Mouse (Mus musculus) megakaryocyte progenitor cell, adult 5-6 weeks (primary cell): ENCODE data around the gene Hist1h1a. TPM values are rescaled to one million over a fixed set of nuclear protein-coding genes. Genes with fewer than 3 reads are reported as not detected.
"Not testable (repeated sequence)": the region's sequence is repeated elsewhere in the genome, so short reads cannot be mapped to it uniquely, and the experiment has no call there.

Experiments
- ATAC-seq: replicated peaks from 2 replicates; pipeline ENCODE4 v1.8.0; 2016; ENCODE audit warnings: mild to moderate bottlenecking, moderate TSS enrichment, inconsistent platforms; ENCODE audit not compliant: poor library complexity
- total RNA-seq, 2 experiments: library from RNA; stranded (forward) in 1 of 2; stranded (reverse) in 1 of 2; fragments of 157-497, 149-512 nt in 1 of 2; fragments of 200-1000 nt in 1 of 2; gene quantifications; 2 replicates each; pipeline versions ENCODE4 v1.2.3 to v1.2.4; 2015 to 2017

Hist1h1a gene
- total RNA-seq, 2 experiments from 2014 or later = 174 to 2,271 TPM

GRCm38 (mm10) chr13:23759251-23759771, 4.2 kb upstream of the Hist1h1a start:
- no peak for ATAC-seq

- no peak for ATAC-seq
Observed at GRCm38 (mm10) chr13:23759916-23760239, 3.6 kb upstream of the Hist1h1a start.

- ATAC-seq = no peak
Observed at GRCm38 (mm10) chr13:23760240-23760971, 3.1 kb upstream of the Hist1h1a start.

- ATAC-seq = peak; percentile 35
Observed at GRCm38 (mm10) chr13:23760972-23761864, 2.2 kb upstream of the Hist1h1a start, which contains the start of gene Hist1h4a. Gene Hist1h4a, minus strand, starts transcription at chr13:23761230.

GRCm38 (mm10) chr13:23761871-23762821, 1.3 kb upstream of the Hist1h1a start, which contains the start of gene Hist1h3a:
Gene Hist1h3a, minus strand, starts transcription at chr13:23762386.
- peak; percentile 36 for ATAC-seq

GRCm38 (mm10) chr13:23763242-23763585, 252 bp upstream of the Hist1h1a start:
- ATAC-seq = no peak

- ATAC-seq = no peak
Observed at GRCm38 (mm10) chr13:23764324-23765171, 1.1 kb downstream of the Hist1h1a start.

GRCm38 (mm10) chr13:23765172-23765513, 1.7 kb downstream of the Hist1h1a start:
- ATAC-seq = no peak

GRCm38 (mm10) chr13:23766772-23767171, 3.3 kb downstream of the Hist1h1a start:
- ATAC-seq = no peak

GRCm38 (mm10) chr13:23768834-23769397, 5.5 kb downstream of the Hist1h1a start:
- peak; percentile 39 for ATAC-seq

GRCm38 (mm10) chr13:23769613-23770012, 6.1 kb downstream of the Hist1h1a start, which contains the start of gene Trim38:
Gene Trim38, plus strand, starts transcription at chr13:23769913.
- not testable (repeated sequence) for ATAC-seq

GRCm38 (mm10) chr13:23772561-23773313, 9.3 kb downstream of the Hist1h1a start:
- ATAC-seq = peak; percentile 89

- ATAC-seq = peak; percentile 74
Observed at GRCm38 (mm10) chr13:23778339-23778738, 14.9 kb downstream of the Hist1h1a start.

GRCm38 (mm10) chr13:23779025-23779424, 15.6 kb downstream of the Hist1h1a start:
- peak; percentile 46; the same call in 1 of the 2 replicates for ATAC-seq

- ATAC-seq = peak; percentile 88
Observed at GRCm38 (mm10) chr13:23792520-23792919, 29.1 kb downstream of the Hist1h1a start.

- peak; percentile 97 for ATAC-seq
Observed at GRCm38 (mm10) chr13:23799405-23799804, 35.9 kb downstream of the Hist1h1a start.

- ATAC-seq = no peak
Observed at GRCm38 (mm10) chr13:23804532-23804931, 41.1 kb downstream of the Hist1h1a start.

- no peak for ATAC-seq
Observed at GRCm38 (mm10) chr13:23806422-23807052, 43.1 kb downstream of the Hist1h1a start, which contains the start of gene Slc17a2. Gene Slc17a2, plus strand, starts transcription at chr13:23806993.
